Mouse (Mus musculus): ENCODE data around the gene Gm8251. TPM values are rescaled to one million over a fixed set of nuclear protein-coding genes. Genes with fewer than 3 reads are reported as not detected.

The Gm8251 gene
- polyA plus RNA-seq, 1 experiment from 2014 or later: 0.10 TPM

- Histone ChIP-seq H3K4me2 (no peak overlapping the region), H3K36me3 (replicated peaks) (no peaks in the 10 kb centered on the region), H3K27ac (replicated peaks) (no peak overlapping the region), H3K27me3 (no peaks in the 10 kb centered on the region), H3K9ac (no peak overlapping the region), H3K9me3 (replicated peaks) (no peaks in the 10 kb centered on the region), H3K4me3 (replicated peaks) (no peak overlapping the region), H3K4me1 (replicated peaks) (no peaks in the 10 kb centered on the region)
- ATAC-seq (ENCODE audit: insufficient read depth): no peak
- 69% methylated on average over 5 of the region's 5 CpGs for WGBS (ENCODE audit: insufficient replicate concordance)
These were observed 28.8 kb downstream of the Gm8251 start for GRCm38 (mm10) chr1:44032948-44033347.

DNA sequence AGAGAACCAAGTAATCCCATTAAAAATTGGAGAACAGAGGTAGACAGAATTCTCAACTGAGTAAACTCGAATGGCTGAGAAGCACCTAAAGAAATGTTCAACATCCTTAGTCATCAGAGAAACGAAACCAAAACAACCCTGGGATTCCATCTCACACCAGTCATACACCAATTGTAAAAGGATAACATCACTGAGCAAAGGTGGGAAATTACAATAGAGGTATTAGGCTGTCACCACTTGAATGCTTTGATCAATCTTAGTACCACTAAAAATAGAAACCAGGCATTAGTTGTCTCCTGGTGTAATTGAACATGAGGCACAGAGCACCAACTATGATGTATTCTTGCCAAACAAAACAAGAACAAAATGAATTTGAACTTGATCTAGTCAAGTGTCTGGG, 29.5 kb downstream of the Gm8251 start:
- Histone ChIP-seq H3K4me3 (replicated peaks) (no peak overlapping the region), H3K9ac (no peak overlapping the region), H3K27ac (replicated peaks) (no peak overlapping the region), H3K4me2 (no peak overlapping the region), H3K9me3 (replicated peaks) (no peaks in the 10 kb centered on the region), H3K36me3 (replicated peaks) (no peaks in the 10 kb centered on the region), H3K4me1 (replicated peaks) (no peaks in the 10 kb centered on the region), H3K27me3 (no peaks in the 10 kb centered on the region)
- ATAC-seq (ENCODE audit: insufficient read depth): no peak
- 33% methylated on average over 2 of the region's 2 CpGs for WGBS (ENCODE audit: insufficient replicate concordance)

- no peak overlapping the region for H3K9ac ChIP-seq
- ATAC-seq (ENCODE audit: insufficient read depth): no peak
- H3K4me1 ChIP-seq (replicated peaks): no peaks in the 10 kb centered on the region
- no peak overlapping the region for H3K4me2 ChIP-seq
- 64% methylated on average over 1 of the region's 1 CpGs for WGBS (ENCODE audit: insufficient replicate concordance)
- H3K27me3 ChIP-seq: no peaks in the 10 kb centered on the region
- H3K9me3 ChIP-seq (replicated peaks): no peaks in the 10 kb centered on the region
- no peak overlapping the region for H3K4me3 ChIP-seq (replicated peaks)
- H3K36me3 ChIP-seq (replicated peaks): no peaks in the 10 kb centered on the region
- H3K27ac ChIP-seq (replicated peaks): no peak overlapping the region
These were observed 34.1 kb downstream of the Gm8251 start for GRCm38 (mm10) chr1:44027651-44028050.

DNA sequence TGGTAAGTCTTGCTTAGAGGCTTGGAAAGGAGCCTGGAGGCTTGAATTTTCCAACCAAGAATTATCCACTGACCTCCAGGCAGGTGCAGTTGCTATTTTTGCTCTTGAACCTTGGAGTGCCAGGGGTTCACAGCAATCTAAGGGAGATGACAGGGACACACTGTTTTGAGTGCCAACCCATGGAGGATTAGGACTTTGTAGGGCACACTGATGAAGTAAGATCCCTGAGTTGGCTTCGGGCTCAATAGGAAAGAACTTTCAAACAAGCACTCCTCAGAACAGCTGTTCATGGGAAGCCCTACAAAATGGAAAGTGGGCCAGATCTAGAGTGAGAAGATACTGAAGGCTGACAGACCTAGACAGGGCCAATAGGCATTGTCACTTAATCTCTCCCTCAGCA, 39.1 kb downstream of the Gm8251 start:
- WGBS (ENCODE audit: insufficient replicate concordance): 45% methylated on average over 1 of the region's 1 CpGs

DNA sequence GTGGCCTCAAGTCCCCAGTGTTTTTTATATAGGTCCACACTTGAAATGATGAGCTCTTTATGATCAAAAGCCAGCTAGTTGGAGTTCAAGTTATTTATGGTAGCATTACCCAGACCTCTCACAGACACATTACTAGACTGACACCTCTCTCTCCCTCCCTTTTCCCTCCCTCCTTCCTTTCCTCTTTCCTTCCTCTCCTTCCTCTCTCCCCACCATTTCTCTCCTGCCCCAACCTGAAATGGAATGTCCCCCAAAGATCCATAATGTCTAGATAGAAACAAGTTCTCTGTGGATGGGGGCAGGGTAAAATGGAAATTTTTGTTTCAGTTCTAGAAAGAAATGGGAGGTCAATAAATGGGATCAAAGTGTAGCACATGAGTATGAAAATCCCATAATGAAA, 41.8 kb downstream of the Gm8251 start, which contains the start of gene Mettl21c:
Gene Mettl21c (minus strand): TSS at position 101 of the 400 bp plus-strand sequence.
- H3K9me3 ChIP-seq (replicated peaks): no peaks in the 10 kb centered on the region
- no peaks in the 10 kb centered on the region for H3K4me1 ChIP-seq (replicated peaks)
- no peak within 1 kb of the TSS for H3K4me3 ChIP-seq (replicated peaks)
- H3K27ac ChIP-seq (replicated peaks): no peak within 1 kb of the TSS
- H3K36me3 ChIP-seq (replicated peaks): no peaks in the 10 kb centered on the region
- H3K4me2 ChIP-seq: no peak within 1 kb of the TSS
- H3K9ac ChIP-seq: no peak within 1 kb of the TSS
- no peak for ATAC-seq (ENCODE audit: insufficient read depth)
- no peaks in the 10 kb centered on the region; the same call in 1 of the 2 replicates for H3K27me3 ChIP-seq

More for the DNA sequence above, 39.1 kb downstream of the Gm8251 start:
- Histone ChIP-seq H3K4me1 (replicated peaks) (no peaks in the 10 kb centered on the region), H3K36me3 (replicated peaks) (no peaks in the 10 kb centered on the region), H3K9ac (no peak overlapping the region), H3K27me3 (no peaks in the 10 kb centered on the region; the same call in 1 of the 2 replicates), H3K27ac (replicated peaks) (no peak overlapping the region), H3K4me3 (replicated peaks) (no peak overlapping the region), H3K9me3 (replicated peaks) (no peaks in the 10 kb centered on the region), H3K4me2 (no peak overlapping the region)
- ATAC-seq (ENCODE audit: insufficient read depth): no peak

DNA sequence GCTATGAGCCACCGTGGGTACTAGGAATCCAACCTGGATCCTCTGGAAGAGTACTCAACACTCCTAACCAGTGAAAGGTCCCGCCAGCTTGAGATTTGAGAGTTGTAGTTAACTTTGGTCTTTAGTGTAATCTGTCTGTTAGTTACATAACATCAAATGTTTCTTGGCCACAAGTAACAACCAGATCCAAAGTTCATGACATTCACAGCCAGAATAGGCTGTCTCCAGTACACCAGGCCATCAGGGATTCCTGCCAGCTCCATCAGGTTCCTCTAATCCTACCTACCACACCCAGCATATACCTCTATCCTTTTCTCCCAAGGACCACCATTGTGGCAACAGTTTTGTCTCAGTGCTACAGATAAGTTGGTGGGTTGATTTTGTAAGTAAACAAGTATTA, 46.2 kb downstream of the Gm8251 start:
- Histone ChIP-seq H3K4me3 (replicated peaks) (no peak overlapping the region), H3K9me3 (replicated peaks) (no peaks in the 10 kb centered on the region), H3K4me1 (replicated peaks) (no peaks in the 10 kb centered on the region), H3K36me3 (replicated peaks) (no peaks in the 10 kb centered on the region), H3K9ac (no peak overlapping the region), H3K27ac (replicated peaks) (no peak overlapping the region), H3K4me2 (no peak overlapping the region), H3K27me3 (no peaks in the 10 kb centered on the region; the same call in 1 of the 2 replicates)
- WGBS (ENCODE audit: insufficient replicate concordance): 61% methylated on average over 2 of the region's 2 CpGs
- ATAC-seq (ENCODE audit: insufficient read depth): no peak

Other genes with a start within 250 kb of the Gm8251 start
- 8.2 and 8.4 TPM in 2 replicates for gene Uxs1, start 234.1 kb downstream of the Gm8251 start, polyA plus RNA-seq (2015; fragmentation: Nextera tagmentation; extraction: Ambion mirVana)
- gene Tpp2, start 128.3 kb downstream of the Gm8251 start, polyA plus RNA-seq (2015; fragmentation: Nextera tagmentation; extraction: Ambion mirVana): 23.6 and 24.4 TPM in 2 replicates
- 0.13 and 0.15 TPM in 2 replicates for gene Mettl21c, start 41.9 kb downstream of the Gm8251 start, polyA plus RNA-seq (2015; fragmentation: Nextera tagmentation; extraction: Ambion mirVana)
- gene Tex30, start 40.5 kb upstream of the Gm8251 start, polyA plus RNA-seq (2015; fragmentation: Nextera tagmentation; extraction: Ambion mirVana): 40.4 and 47.1 TPM in 2 replicates
- gene Kdelc1, start 56.9 kb upstream of the Gm8251 start, polyA plus RNA-seq (2015; fragmentation: Nextera tagmentation; extraction: Ambion mirVana): 13.8 and 14.2 TPM in 2 replicates
- 2.9 and 3.6 TPM in 2 replicates for gene Bivm, start 57.0 kb upstream of the Gm8251 start, polyA plus RNA-seq (2015; fragmentation: Nextera tagmentation; extraction: Ambion mirVana)
- 4.8 and 5.1 TPM in 2 replicates for gene Ercc5, start 85.8 kb upstream of the Gm8251 start, polyA plus RNA-seq (2015; fragmentation: Nextera tagmentation; extraction: Ambion mirVana)
- 0.14 and 0.30 TPM in 2 replicates for gene Mettl21e, start 157.0 kb upstream of the Gm8251 start, polyA plus RNA-seq (2015; fragmentation: Nextera tagmentation; extraction: Ambion mirVana)

Data from liver, embryonic 15.5 days (tissue).